Mouse (Mus musculus): ENCODE measurements around the gene Ppil1.
A peak's percentile ranks its signal among the peaks of the same experiment; 100 is the strongest.

Gene Ppil1

DNA sequence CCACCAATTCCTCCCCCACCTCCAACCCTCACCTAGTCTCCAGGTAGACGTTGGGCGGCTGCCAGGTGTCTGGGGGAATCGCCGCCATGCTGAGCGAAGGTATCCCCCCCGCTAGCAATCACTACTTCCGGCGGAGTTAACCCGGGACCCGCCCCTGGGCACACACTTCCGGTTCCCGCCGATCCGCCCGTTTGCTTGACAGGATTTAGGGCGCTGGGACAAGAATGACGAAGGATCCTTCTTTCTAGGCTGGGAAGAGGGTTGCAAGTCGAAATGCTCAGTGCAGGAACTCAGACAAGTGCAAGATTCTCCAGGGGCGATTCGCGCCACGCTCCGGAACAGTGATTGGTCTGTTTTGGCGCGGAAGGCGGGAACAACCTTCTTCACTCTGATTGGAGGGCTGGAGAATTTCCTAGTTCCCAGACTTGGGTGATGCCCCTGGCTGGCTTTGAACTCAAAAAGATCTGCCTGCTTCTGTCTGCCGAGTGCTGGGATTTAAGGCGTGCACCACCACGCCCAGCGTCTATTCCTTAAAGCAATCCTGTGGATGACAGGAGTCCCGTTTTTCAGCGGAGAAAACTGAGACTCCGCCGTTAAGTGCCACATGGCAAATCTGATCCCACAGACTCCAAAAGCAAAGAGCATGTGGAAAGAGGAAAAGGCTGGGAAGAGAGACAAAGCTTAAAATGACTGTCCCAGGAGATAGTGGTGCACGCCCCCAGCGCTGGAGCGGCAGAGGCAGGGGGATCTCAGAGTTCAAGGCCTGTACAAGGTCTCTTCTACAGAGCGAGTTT is at the start of gene Ppil1:
TSS of gene Ppil1 (minus strand) at position 347 of the 794 bp plus-strand sequence.
- DNase-seq (ENCODE audit: low read depth, low spot score), result peak; percentile 63

GRCm38 (mm10) chr17:29313300-29313699 is 49.3 kb upstream of the Ppil1 start:
- no peak for DNase-seq (ENCODE audit: low read depth, low spot score)

GRCm38 (mm10) chr17:29312082-29312481 is 48.1 kb upstream of the Ppil1 start:
- no peak for DNase-seq (ENCODE audit: low read depth, low spot score)

DNA sequence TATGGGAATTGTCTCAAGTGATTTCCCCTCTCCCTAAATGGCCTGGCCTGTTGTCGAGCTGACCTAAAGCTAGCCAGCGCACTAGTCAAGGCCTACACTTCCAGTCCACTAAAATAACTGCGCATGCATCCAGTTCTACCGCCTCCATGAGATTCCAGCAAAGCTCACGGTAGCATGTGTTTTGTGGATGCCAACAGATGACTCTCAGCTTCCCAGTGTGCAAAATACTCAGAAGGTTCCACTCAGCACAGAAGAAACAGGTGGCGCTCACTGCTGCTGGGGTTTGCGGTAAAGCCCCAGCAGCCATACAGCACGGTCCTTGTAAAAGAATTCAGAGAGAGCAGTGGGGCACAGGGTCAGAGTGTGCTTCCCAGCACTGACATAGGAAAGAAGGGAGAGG is 47.6 kb upstream of the Ppil1 start:
- no peak for DNase-seq (ENCODE audit: low read depth, low spot score)

GRCm38 (mm10) chr17:29310056-29310623 is 46.2 kb upstream of the Ppil1 start:
- no peak for DNase-seq (ENCODE audit: low read depth, low spot score)

- no peak for DNase-seq (ENCODE audit: low read depth, low spot score)
Measured at GRCm38 (mm10) chr17:29305871-29306270, 41.9 kb upstream of the Ppil1 start.

DNA sequence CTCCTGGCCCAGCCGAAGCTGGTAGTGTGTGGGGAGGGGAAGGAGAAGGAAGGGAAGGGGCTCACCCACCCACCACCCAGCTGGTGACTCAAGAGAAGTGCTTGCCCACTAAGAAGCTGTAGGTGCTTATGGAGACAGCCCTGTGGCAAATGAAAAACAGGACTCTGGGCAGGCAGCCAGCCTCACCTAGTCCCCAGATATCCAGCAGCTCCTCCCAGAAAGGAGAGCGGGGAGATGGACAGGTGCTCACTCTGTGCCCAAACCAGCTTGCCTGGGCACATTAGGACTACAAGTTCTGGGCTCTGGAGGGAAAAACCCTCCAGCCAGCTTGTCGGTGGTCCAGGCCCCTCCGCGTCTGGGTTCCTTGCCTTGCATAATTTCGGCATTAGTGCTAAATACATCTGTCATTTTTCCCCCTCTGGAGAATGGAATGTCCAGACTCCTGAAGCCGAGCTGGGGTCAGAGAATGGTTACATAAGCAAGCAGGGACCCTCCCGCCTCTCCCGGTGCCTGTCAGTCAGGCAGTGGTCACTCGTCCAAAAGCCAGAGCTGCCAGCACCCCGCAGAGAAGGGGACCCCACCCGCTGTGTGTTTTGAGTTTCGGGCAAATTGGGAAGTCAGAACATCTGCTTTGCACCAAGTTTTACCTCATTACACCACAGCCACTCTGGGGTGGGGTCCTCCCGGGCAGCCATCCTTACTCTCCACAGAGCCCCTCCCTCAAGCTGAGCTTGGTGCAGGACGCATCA is 41.2 kb upstream of the Ppil1 start:
- DNase-seq (ENCODE audit: low read depth, low spot score), result no peak

DNA sequence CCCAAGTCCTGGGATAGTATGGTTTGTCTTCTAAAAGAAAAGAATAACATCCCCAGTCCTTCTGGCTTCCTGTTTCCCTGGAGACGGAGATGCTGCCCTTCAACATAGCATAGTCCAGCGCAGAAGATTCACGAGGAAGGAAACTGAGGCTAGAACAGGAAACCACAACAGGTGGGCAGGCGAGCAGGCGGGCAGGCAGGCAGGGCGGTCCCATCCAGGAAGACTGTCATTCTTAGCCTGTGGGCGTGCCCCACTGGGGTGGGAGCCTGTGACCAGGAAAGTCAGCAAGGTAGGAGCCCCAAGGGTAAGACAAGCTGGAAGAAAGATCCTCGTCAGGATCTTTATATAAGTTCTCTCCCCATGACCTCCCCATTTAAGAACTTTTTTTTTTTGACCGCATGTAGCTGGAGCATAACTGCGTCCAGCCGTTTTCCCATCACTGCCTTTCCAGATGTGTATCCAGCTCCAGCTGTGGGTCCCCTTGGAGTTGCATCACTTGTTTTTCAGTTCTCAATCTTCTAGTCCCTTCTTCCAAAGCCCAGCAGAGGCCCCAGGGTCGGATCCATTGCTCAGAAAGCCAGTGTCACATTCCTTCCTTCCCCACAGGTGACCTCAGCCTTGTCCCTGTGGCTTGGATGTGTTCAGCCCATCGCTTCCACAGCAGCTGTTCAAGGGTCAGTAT is 40.5 kb upstream of the Ppil1 start:
- DNase-seq (ENCODE audit: low read depth, low spot score), result no peak

DNA sequence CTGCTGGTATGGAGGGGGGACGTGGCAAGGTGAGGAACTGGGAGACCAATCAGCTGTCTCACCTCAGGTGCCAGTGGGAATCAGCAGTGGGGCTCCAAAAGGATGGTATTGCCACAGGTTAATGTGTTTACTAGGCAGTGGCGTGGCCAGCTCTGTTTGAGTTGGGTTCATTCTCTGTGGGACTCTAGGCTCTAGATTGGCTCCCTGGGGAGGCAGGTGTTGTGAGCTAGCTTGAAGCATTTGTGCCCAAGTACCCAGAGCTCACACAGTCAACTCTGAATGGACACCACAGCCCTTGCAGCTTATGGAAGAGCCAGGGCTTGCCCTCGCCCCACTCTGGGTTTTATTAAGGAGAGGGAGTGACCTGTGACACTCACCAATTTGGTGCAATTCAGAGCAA is 39.9 kb upstream of the Ppil1 start:
- DNase-seq (ENCODE audit: low read depth, low spot score), result no peak

DNA sequence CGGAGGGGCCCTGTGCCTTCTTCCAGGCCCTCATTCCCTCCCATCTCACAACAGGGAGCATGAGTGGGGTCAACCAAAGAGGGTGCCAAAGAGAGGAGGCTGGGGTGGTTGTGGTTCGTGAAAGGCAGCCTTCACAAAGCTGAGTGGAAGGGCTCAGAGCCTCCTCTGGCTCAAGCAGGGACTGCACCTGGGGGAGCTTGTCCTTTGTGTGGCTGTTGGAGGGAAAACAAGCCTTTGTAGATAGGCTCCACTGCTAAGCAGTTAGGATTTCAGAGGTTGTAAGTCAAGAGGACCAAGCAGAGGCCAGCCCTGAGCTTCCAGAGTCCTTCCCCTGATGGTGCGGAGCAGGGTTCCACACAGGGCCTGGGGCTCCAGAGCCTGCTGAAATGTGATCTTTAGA is 39.1 kb upstream of the Ppil1 start:
- no peak for DNase-seq (ENCODE audit: low read depth, low spot score)

DNA sequence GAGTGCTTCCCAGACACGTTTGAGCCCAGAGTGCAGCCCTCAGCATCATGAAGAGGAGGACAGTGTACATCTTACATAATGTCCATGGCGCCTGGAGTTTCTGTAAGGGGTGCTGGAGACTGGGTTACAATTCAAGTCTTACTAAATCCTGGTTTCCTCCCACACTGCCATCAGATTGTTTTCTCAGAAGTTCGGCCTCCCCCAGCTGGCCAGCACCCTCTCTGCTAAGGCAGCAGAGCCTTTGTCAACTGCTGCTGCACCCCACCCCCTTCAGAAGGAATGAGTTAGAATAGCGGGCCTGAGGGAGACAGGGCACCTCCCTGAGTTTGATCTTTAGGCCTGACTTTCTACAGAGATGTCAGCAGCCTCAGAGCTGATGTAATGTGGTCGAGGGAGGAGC is 38.2 kb upstream of the Ppil1 start:
- DNase-seq (ENCODE audit: low read depth, low spot score), result no peak

- DNase-seq (ENCODE audit: low read depth, low spot score), result no peak
Measured at GRCm38 (mm10) chr17:29301421-29301820, 37.4 kb upstream of the Ppil1 start.

- no peak for DNase-seq (ENCODE audit: low read depth, low spot score)
Measured at GRCm38 (mm10) chr17:29300926-29301325, 36.9 kb upstream of the Ppil1 start.

GRCm38 (mm10) chr17:29299282-29299681 is 35.3 kb upstream of the Ppil1 start:
- no peak for DNase-seq (ENCODE audit: low read depth, low spot score)

GRCm38 (mm10) chr17:29297813-29298212 is 33.8 kb upstream of the Ppil1 start:
- DNase-seq (ENCODE audit: low read depth, low spot score), result no peak

DNA sequence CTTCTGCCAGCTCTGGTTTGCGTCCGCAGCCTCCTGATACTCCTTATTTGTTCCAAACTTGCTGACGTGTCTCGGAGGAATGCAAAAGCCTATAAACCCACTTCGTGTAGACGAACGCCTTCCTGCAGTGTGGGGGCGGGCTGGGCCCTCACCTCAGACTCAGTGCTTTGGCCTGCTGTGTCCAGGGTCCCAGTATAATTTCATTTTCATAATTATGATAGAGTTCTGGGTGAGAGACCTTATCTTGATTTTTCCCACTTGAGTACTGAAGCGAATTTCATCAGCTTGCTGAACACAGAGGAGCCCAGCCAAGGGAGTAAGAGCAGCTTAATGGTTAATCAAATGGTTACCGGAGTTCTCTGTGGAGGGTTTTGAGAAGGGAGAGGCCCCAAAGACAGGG is 33.3 kb upstream of the Ppil1 start:
- DNase-seq (ENCODE audit: low read depth, low spot score), result no peak

DNA sequence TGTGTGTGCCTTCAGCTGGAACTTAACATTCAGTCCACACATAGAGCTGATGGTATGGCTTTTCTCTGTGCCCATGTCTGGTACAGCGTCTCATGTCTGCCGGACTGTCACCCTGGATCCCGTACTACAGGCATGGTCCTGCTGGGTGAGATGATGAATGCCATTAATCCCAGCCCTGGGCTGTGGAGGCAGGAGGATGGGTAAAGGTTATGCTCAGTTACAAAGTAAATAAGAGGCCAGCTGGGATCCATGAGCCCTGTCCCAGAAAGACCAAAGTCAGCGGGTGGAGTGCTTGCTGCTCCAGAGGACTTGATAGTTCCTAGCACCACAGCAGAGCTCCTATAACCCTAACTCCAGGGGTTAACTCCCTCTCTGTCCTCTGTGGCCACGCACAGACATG is 31.8 kb upstream of the Ppil1 start:
- DNase-seq (ENCODE audit: low read depth, low spot score), result no peak

GRCm38 (mm10) chr17:29293807-29294605 is 30.0 kb upstream of the Ppil1 start:
- no peak for DNase-seq (ENCODE audit: low read depth, low spot score)

GRCm38 (mm10) chr17:29292996-29293395 is 29.0 kb upstream of the Ppil1 start:
- DNase-seq (ENCODE audit: low read depth, low spot score), result no peak

- DNase-seq (ENCODE audit: low read depth, low spot score), result no peak
Measured at GRCm38 (mm10) chr17:29291793-29292192, 27.8 kb upstream of the Ppil1 start.

- no peak for DNase-seq (ENCODE audit: low read depth, low spot score)
Measured at GRCm38 (mm10) chr17:29282216-29282952, 18.4 kb upstream of the Ppil1 start.
